Mouse (Mus musculus) MEL (cell line): ENCODE results near the gene Srsf3. TPM values are rescaled to one million over a fixed set of nuclear protein-coding genes. Genes with fewer than 3 reads are reported as not detected.
"Not testable (repeated sequence)": the region's sequence is repeated elsewhere in the genome, so short reads cannot be mapped to it uniquely, and the experiment has no call there.

Source experiments
- DNase-seq: peaks from one replicate; pipeline ENCODE4 v3.0.0; 2011; ENCODE audit warnings: low read depth, low spot score
- H3K27ac ChIP-seq: 2 replicates; pipeline ENCODE4 v1.5.1; 2012; ENCODE audit warnings: low read depth, mild to moderate bottlenecking, control low read depth, low read length, moderate library complexity; ENCODE audit not compliant: control insufficient read depth
- H3K27me3 ChIP-seq, 2 experiments: fragments of 150-350 bp in 1 of 2; sonication (generic) in 1 of 2; 2 replicates each; pipeline ENCODE4 v1.6.1; 2012; ENCODE audit warnings: low read length in 2 of 2, mild to moderate bottlenecking in 2 of 2, improper control_type of control experiment in 1 of 2, moderate library complexity in 1 of 2; ENCODE audit not compliant: insufficient read depth in 2 of 2, control insufficient read depth in 1 of 2
- H3K36me3 ChIP-seq, 2 experiments: 2 replicates each; pipeline ENCODE4 v1.6.1; 2012 to 2014; ENCODE audit warnings: low read length in 2 of 2, improper control_type of control experiment in 1 of 2, inconsistent platforms in 1 of 2, mild to moderate bottlenecking in 1 of 2; ENCODE audit not compliant: insufficient read depth in 2 of 2, control insufficient read depth in 1 of 2
- H3K4me1 ChIP-seq, 2 experiments: fragments of 150-350 bp in 1 of 2; sonication (generic) in 1 of 2; 2 replicates each; pipeline ENCODE4 v1.6.1; 2012; ENCODE audit warnings: low read length in 2 of 2, improper control_type of control experiment in 1 of 2, mild to moderate bottlenecking in 1 of 2; ENCODE audit not compliant: insufficient read depth in 2 of 2, control insufficient read depth in 1 of 2
- H3K4me3 ChIP-seq, 2 experiments: fragments of 150-350 bp in 1 of 2; sonication (generic) in 1 of 2; 2 replicates each; pipeline ENCODE4 v1.5.1; 2012; ENCODE audit warnings: low read depth in 2 of 2, low read length in 2 of 2, mild to moderate bottlenecking in 2 of 2, moderate library complexity in 2 of 2, control low read depth in 1 of 2, improper control_type of control experiment in 1 of 2; ENCODE audit not compliant: control insufficient read depth in 1 of 2, insufficient read depth in 1 of 2
- H3K79me2 ChIP-seq: 2 replicates; pipeline ENCODE4 v1.6.1; 2012; ENCODE audit warnings: mild to moderate bottlenecking, low read length, moderate library complexity; ENCODE audit not compliant: control insufficient read depth, poor library complexity, insufficient read depth
- H3K9ac ChIP-seq: 2 replicates; pipeline ENCODE4 v1.6.1; 2012; ENCODE audit warnings: low read depth, mild to moderate bottlenecking, control low read depth, low read length, moderate library complexity; ENCODE audit not compliant: control insufficient read depth, poor library complexity, severe bottlenecking
- H3K9me3 ChIP-seq: fragments of 150-350 bp; sonication (generic); replicated peaks from 2 replicates; pipeline ENCODE4 v1.6.1; 2012; ENCODE audit warnings: mild to moderate bottlenecking, low read length, improper control_type of control experiment, moderate library complexity; ENCODE audit not compliant: insufficient read depth
- BHLHE40 ChIP-seq: IDR thresholded peaks from 2 replicates; pipeline ENCODE4 v1.6.1; 2012; ENCODE audit warnings: low read depth, mild to moderate bottlenecking, inconsistent platforms, low read length, improper control_type of control experiment, borderline replicate concordance
- JUND ChIP-seq: IDR thresholded peaks from 2 replicates; pipeline ENCODE4 v1.6.1; 2011; ENCODE audit warnings: low read depth, mild to moderate bottlenecking, improper control_type of control experiment, low read length
- MAFK ChIP-seq: IDR thresholded peaks from 2 replicates; pipeline ENCODE4 v1.6.1; 2011; ENCODE audit warnings: low read depth, mild to moderate bottlenecking, low read length, improper control_type of control experiment, borderline replicate concordance
- MAX ChIP-seq: IDR thresholded peaks from 2 replicates; pipeline ENCODE4 v1.6.1; 2011; ENCODE audit warnings: low read length, improper control_type of control experiment
- NELFE ChIP-seq: IDR thresholded peaks from 2 replicates; pipeline ENCODE4 v1.6.1; 2011; ENCODE audit warnings: low read depth, low read length, improper control_type of control experiment
- POLR2AphosphoS5 ChIP-seq: IDR thresholded peaks from 2 replicates; pipeline ENCODE4 v1.6.1; 2012; ENCODE audit warnings: low read depth, borderline replicate concordance, mild to moderate bottlenecking, inconsistent platforms, low read length, moderate library complexity, mixed read lengths
- RAD21 ChIP-seq: IDR thresholded peaks from 2 replicates; pipeline ENCODE4 v1.6.1; 2011; ENCODE audit warnings: mild to moderate bottlenecking, low read depth, low read length, improper control_type of control experiment
- TAL1 ChIP-seq: IDR thresholded peaks from 2 replicates; pipeline ENCODE4 v1.6.1; 2012; ENCODE audit warnings: mild to moderate bottlenecking, inconsistent platforms, low read length, moderate library complexity, mixed read lengths
- UBTF ChIP-seq: IDR thresholded peaks from 2 replicates; pipeline ENCODE4 v1.6.1; 2012; ENCODE audit warnings: low read depth, mild to moderate bottlenecking, inconsistent platforms, low read length, improper control_type of control experiment, moderate library complexity, borderline replicate concordance; ENCODE audit not compliant: insufficient read depth
- USF1 ChIP-seq: IDR thresholded peaks from 2 replicates; pipeline ENCODE4 v1.6.1; 2014; ENCODE audit warnings: low read depth, mild to moderate bottlenecking, inconsistent platforms, low read length, improper control_type of control experiment, moderate library complexity
- ZMIZ1 ChIP-seq: IDR thresholded peaks from 2 replicates; pipeline ENCODE4 v1.6.1; 2012; ENCODE audit warnings: low read depth, mild to moderate bottlenecking, inconsistent platforms, low read length, improper control_type of control experiment, moderate library complexity
- ZNF384 ChIP-seq: IDR thresholded peaks from 2 replicates; pipeline ENCODE4 v1.6.1; 2012; ENCODE audit warnings: low read depth, mild to moderate bottlenecking, inconsistent platforms, low read length, improper control_type of control experiment
- polyA plus RNA-seq, 2 experiments: library from polyadenylated mRNA; stranded (reverse) in 1 of 2; unstranded in 1 of 2; fragments of >175 nt in 1 of 2; fragments of >200 nt in 1 of 2; gene quantifications; 2 replicates each; pipeline versions ENCODE4 v1.2.1 to v1.2.4; 2012; ENCODE audit warnings: low replicate concordance in 2 of 2, low read depth in 1 of 2; ENCODE audit not compliant: insufficient read length in 2 of 2, insufficient read depth in 1 of 2, missing spikeins in 1 of 2
- total RNA-seq: library from RNA; depleted of rRNA; stranded (reverse); fragments of 300-350 nt; gene quantifications from 2 replicates; pipeline ENCODE4 v1.2.3, GENCODE M21; 2012

Srsf3 gene
- total and polyA plus RNA-seq, 3 experiments, result 326 to 556 (median 367) TPM

DNA sequence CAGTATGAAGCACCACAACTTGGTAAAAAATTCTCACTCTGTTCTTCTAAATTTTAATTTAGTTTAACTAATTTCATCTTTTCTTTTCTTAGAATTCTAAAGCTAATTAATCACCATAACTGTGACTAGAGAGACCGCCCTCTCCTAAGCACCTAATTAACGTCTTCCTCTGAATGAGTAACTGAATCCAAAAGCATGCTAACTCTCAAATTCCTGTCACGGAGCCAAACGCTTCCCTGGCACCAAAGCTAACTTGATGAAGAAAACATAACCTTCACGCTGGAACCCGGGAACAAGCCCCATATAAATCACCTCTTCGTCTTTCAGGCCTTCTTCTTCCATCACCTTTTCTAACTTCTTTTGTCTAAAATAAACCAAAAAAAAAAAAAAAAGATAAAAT is 40.3 kb upstream of the Srsf3 start:
- Histone ChIP-seq H3K4me3 (no peak overlapping the region), H3K27me3 (no peaks in the 10 kb centered on the region), H3K9me3 (no peaks in the 10 kb centered on the region), H3K27ac (no peak overlapping the region), H3K79me2 (no peaks in the 10 kb centered on the region), H3K9ac (no peak overlapping the region), H3K4me1 (no peaks in the 10 kb centered on the region), H3K36me3 (peaks cover 0 to 7% of the 10 kb centered on the region in 2 experiments; a peak in 2 of 4 replicates)
- DNase-seq, result no peak
- TF ChIP-seq POLR2AphosphoS5 (no peak), MAX (no peak), ZMIZ1 (no peak), USF1 (no peak), UBTF (no peak), JUND (no peak), TAL1 (no peak)

DNA sequence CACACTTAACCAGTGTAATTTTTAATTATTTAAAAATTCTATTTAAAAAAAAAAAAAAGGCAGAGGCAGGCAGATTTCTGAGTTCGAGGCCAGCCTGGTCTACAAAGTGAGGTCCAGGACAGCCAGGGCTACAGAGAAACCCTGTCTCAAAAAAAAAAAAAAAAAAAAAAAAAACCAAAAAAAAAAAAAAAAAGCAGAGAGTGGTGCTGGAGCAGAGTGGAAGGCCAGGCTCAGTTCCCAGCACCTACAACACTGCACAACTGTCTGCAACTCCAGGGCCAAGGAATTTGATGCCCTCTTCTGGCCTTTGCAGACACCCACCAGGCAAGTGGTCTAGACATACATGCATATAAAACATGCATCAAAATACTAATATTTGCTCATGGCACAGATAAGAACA is 39.4 kb upstream of the Srsf3 start:
- not testable (repeated sequence) for H3K27me3 ChIP-seq, DNase-seq, H3K4me1 ChIP-seq, H3K9ac ChIP-seq, H3K4me3 ChIP-seq, H3K27ac ChIP-seq, H3K9me3 ChIP-seq, H3K36me3 ChIP-seq, H3K79me2 ChIP-seq
- peak; percentile 57 for TF ChIP-seq ZNF384

- H3K27ac ChIP-seq, result no peak overlapping the region
- no peaks in the 10 kb centered on the region for H3K27me3 ChIP-seq
- no peak for DNase-seq
- H3K9ac ChIP-seq, result no peak overlapping the region
- no peak overlapping the region for H3K4me3 ChIP-seq
- H3K4me1 ChIP-seq, result no peaks in the 10 kb centered on the region
- no peaks in the 10 kb centered on the region for H3K79me2 ChIP-seq
- H3K36me3 ChIP-seq, result peaks cover 0 to 11% of the 10 kb centered on the region in 2 experiments; a peak in 2 of 4 replicates
- H3K9me3 ChIP-seq, result no peaks in the 10 kb centered on the region
- TF ChIP-seq MAFK (no peak), BHLHE40 (no peak), NELFE (no peak), RAD21 (no peak)
Measured at GRCm38 (mm10) chr17:28994615-28995014, 37.8 kb upstream of the Srsf3 start.
